Mouse (Mus musculus): ENCODE data around the gene Hes1.

Gene Hes1

DNA sequence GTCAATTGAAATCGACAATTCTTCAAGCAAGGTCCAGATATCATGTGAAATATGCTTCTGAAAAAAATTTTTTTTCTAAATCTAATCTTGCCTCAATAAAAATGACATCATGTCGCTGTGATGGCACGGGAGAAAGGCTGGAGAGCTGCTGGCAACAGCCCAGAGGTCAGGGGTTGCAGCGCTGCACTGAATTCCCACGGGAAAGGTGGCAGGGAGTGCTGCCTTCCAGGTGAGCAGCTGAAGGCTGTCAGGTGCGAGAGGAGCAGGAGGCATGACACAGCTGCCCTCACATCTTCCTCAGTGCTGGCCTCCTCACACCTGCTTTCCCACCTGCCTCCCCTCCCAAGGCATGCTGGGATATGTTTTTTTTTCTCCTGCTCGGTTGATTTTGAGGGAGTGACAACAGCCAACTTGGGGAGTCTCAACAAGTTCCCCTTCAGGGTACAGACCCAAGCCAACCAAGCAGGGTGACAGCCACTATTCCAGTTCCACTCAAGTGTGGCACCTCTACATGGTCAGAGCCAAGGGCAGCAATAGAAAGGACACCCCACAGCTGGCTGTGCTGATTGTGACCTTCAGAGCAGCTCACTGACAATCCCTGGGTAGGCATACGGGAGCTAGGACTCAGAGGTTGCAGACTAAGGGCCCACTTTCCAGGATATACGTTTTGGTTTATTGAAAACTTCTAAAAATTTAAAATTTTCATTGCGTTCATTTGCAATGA, 13.3 kb upstream of the Hes1 start:
- DNase-seq (ENCODE audit: low read depth, low spot score), result no peak

GRCm38 (mm10) chr16:30052271-30052670, 11.9 kb upstream of the Hes1 start:
- no peak for DNase-seq (ENCODE audit: low read depth, low spot score)

- no peak for DNase-seq (ENCODE audit: low read depth, low spot score)
These were observed 11.2 kb upstream of the Hes1 start for GRCm38 (mm10) chr16:30052839-30053511.

GRCm38 (mm10) chr16:30054541-30054940, 9.6 kb upstream of the Hes1 start:
- DNase-seq (ENCODE audit: low read depth, low spot score), result no peak

DNA sequence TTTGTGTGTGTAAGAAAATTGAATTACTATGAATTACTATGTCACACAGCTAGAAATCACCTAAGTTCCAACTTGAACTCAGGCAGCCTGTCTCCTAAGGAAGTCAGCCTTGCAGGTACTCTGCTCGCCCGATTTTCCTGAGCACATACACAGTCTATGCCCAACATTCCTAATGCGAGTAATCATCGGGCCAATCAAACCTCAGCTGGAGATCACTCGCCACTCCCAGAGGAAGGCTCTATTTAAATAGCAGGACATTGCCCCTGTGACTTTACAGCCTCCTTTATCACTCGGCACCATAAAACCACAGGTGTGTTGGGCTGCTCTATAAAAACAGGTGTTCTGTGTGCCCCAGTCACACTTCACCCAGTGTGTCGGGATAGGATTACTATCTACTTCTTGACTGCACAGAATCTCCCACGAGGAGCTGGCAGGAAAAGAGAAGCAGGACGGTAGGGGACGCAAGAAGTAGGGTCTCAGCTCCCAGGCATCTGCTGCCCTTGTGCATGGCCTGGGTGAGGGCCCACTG, 8.8 kb upstream of the Hes1 start:
- no peak for DNase-seq (ENCODE audit: low read depth, low spot score)

DNA sequence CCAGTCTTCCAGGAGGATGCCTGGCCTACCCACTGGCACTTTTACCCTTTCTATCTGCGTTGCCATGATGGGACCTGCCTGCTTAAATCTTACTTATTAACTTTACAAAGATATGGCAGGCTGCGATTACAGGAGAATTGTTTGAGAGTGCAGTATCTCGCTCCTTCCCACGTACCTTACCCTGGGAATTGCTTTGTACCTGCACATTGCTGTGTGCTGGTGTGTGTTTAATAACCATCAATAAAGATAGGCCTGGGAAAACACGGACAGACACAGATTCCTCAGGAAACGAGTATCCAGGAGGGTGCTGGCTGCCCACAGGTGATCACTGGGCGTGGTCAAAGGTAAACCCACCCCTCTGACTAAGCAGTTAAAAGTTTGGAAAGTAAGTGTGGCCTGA, 8.3 kb upstream of the Hes1 start:
- DNase-seq (ENCODE audit: low read depth, low spot score), result no peak

GRCm38 (mm10) chr16:30056906-30057305, 7.3 kb upstream of the Hes1 start:
- DNase-seq (ENCODE audit: low read depth, low spot score), result no peak

DNA sequence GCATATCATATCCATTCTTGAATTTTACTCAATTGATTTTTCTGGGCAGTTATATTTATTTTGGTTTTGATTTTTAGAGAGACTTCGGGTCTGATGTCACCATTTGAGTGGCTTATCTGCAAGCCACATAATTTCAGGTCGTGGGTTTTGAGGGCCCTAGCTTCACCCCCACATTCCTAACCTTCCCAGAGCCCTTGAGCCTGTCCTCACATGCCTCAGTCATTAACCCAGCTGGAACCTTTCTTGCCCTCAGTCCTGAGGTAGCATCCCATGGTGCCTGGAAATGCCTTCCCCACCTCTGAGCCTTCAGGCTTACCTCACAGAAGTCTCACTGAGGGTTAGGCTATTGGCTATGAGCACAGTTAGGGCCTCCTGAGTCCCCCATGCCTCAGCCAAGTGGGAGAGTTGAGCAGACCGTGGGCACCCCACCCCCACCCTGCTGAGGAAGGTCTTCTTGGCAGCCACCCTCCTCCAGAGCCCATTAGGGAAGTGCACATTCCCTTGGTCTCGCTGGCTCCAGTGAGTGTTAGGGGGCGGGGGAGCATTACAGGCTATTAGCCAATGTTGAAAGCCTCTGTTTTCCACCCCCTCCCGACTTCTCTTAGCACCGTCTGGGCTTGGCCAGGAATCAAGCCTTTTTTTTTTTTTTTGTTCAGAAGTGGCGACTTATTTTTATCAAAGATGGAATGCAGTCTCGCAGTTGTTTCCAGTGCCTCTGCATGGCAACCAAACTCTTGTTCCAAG, 5.0 kb upstream of the Hes1 start:
- DNase-seq (ENCODE audit: low read depth, low spot score), result no peak

GRCm38 (mm10) chr16:30060412-30060811, 3.8 kb upstream of the Hes1 start:
- no peak for DNase-seq (ENCODE audit: low read depth, low spot score)

- DNase-seq (ENCODE audit: low read depth, low spot score), result no peak
These were observed 1.7 kb upstream of the Hes1 start for GRCm38 (mm10) chr16:30062242-30063030.

DNA sequence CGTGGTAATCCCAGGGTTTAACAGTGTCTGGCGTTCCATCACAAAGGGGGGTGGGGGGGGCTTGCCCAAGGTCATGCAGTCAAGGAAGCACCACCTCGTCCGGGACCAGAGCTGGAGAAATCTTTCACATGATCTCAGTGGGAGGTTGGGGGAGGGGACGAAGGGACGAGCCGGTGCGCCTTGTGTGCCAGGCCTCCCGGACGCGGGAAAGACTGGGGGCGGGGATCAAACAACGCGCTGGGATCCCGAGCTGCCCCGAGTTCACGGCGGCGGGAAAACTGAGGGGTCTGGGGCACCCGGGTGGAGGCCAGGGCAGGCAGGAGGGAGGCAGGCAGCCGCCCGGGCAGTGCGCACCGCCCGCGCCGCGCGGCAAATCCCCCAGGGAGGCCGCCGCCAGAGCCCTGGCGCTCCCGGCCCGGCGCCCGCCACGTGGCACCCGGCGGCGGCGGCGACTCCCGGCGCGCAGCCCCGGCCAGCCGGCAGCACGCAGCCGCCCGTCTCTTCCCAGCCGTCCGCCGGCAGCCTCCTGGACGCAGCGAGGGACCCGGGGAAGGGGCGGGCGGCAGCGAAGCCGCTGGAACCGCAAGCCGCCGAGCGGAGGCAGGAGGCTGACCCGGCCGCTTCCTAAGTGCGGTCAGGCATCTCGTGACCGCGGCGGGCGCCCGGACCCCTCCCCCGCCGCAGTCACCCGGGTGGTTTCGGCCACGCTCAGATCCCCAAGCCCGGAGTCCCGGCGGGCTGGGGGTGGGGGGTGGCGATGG, 883 bp upstream of the Hes1 start:
- DNase-seq (ENCODE audit: low read depth, low spot score), result peak; percentile 66

- no peak for DNase-seq (ENCODE audit: low read depth, low spot score)
These were observed 429 bp downstream of the Hes1 start for GRCm38 (mm10) chr16:30064613-30065012.

- DNase-seq (ENCODE audit: low read depth, low spot score), result peak; percentile 96
These were observed 893 bp downstream of the Hes1 start for GRCm38 (mm10) chr16:30065077-30065476.

DNA sequence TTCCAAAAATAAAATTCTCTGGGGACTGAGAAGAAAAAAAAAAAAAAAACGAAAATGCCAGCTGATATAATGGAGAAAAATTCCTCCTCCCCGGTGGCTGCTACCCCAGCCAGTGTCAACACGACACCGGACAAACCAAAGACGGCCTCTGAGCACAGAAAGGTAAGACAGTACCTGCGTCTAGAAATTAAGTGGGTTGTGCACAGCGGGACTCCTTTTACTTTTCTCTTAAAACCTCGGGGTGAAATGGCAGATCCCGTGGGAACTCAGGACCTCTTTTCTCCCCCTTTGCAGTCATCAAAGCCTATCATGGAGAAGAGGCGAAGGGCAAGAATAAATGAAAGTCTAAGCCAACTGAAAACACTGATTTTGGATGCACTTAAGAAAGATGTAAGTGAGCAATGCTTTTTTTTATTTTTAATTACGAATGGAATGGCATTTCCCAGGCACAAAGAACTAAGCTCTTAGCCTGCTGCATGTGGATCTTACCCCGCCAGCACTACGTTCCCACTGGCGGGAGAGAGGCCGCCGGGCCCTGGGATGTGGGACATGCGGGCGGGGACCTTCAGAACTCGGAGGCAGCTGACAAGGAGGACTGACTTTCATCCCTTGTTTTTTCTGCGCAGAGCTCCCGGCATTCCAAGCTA, 1.5 kb downstream of the Hes1 start:
- peak; percentile 34 for DNase-seq (ENCODE audit: low read depth, low spot score)

DNA sequence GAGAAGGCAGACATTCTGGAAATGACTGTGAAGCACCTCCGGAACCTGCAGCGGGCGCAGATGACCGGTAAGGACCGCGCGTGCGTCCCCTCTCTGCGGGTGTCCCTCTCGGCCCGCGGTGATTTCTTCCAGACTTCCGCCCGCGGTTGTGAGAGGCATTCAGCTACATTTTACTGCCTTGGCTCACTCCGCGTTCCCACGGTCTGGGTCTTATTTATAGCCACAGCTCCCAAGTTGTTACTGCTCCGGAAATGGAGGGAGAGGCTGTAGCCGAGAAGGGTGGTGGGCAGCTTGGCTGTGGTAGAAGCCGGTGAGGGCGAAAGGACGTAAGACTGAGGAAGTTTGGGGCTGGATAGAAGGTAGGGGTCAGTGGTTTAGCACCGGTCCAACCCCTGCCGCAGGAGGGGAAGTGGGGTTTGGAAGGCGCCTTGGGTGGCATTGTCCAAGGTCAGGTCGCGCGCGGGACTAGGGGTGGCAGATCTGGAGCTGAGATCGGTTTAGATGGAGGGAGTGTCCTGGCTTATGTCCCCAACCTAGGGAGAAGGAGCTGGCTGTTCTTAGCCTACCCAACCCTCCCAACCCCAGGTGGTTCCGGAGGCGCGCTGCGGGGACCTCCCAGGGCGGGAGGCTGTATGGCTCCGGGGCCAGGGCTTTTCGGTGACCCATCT, 2.1 kb downstream of the Hes1 start:
- DNase-seq (ENCODE audit: low read depth, low spot score), result peak; percentile 62

DNA sequence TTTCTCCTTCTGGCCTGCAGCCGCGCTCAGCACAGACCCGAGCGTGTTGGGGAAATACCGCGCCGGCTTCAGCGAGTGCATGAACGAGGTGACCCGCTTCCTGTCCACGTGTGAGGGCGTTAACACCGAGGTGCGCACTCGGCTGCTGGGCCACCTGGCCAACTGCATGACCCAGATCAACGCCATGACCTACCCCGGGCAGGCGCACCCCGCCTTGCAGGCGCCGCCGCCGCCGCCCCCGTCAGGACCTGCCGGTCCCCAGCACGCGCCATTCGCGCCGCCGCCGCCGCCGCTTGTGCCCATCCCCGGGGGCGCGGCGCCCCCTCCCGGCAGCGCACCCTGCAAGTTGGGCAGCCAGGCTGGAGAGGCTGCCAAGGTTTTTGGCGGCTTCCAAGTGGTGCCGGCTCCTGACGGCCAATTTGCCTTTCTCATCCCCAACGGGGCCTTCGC, 2.7 kb downstream of the Hes1 start:
- DNase-seq (ENCODE audit: low read depth, low spot score), result peak; percentile 69

DNA sequence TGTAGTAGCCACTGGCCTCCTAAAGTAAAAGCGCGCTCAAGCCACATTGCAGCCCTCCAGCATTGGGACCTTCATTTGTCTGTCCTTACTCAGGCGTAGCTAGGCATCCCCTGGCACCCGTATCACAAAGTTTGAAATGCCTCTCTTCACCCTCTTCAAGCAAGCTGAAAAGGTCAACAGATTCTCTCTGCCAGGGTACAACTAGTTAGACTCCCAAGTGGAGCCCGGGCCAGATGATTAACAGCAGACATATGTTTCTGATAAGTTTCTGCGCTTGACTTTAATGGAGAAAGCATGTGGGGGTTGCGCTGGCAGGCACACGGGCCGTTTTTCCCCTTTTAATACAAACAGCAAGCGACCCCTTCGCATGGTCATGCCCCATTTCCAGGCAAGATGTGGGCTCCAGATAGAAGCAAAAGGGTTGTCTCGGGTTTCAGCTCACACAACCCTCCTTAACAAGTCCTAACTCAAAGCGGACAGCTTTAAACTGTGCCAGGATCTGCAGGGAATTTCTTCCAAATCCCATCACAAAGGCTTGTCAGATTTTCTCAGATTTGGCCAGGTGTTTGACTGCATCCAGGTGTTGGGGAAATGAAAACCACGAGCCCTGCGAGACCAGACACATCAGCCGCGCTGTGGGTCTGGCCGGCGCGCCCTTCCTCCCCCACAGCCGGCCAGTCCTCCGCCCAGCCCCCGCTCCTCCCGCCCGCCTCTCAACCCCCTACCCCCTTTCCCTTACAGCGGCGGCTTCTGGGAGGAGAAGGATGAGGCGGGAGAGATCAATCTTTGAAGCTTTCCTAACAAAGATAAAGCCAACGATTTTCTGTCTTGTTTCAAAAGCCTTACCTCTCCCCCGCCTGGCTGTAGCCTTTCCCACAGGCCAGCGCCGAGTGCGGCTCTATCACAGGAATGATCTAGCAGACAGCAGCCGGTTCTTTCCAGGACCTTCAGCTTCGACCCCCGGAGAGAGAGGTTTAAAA, 4.1 kb downstream of the Hes1 start:
- peak; percentile 75 for DNase-seq (ENCODE audit: low read depth, low spot score)

- peak; percentile 26 for DNase-seq (ENCODE audit: low read depth, low spot score)
These were observed 5.4 kb downstream of the Hes1 start for GRCm38 (mm10) chr16:30069580-30069949.
